Mouse (Mus musculus) lung, postnatal 4 days (tissue): ENCODE data around the gene Fam69a.
"Not testable (repeated sequence)": the region's sequence is repeated elsewhere in the genome, so short reads cannot be mapped to it uniquely, and the experiment has no call there.

Experiments
- DNase-seq, 2 experiments: peaks; one replicate each; pipeline ENCODE4 v3.0.0; 2021

Gene Fam69a

DNA sequence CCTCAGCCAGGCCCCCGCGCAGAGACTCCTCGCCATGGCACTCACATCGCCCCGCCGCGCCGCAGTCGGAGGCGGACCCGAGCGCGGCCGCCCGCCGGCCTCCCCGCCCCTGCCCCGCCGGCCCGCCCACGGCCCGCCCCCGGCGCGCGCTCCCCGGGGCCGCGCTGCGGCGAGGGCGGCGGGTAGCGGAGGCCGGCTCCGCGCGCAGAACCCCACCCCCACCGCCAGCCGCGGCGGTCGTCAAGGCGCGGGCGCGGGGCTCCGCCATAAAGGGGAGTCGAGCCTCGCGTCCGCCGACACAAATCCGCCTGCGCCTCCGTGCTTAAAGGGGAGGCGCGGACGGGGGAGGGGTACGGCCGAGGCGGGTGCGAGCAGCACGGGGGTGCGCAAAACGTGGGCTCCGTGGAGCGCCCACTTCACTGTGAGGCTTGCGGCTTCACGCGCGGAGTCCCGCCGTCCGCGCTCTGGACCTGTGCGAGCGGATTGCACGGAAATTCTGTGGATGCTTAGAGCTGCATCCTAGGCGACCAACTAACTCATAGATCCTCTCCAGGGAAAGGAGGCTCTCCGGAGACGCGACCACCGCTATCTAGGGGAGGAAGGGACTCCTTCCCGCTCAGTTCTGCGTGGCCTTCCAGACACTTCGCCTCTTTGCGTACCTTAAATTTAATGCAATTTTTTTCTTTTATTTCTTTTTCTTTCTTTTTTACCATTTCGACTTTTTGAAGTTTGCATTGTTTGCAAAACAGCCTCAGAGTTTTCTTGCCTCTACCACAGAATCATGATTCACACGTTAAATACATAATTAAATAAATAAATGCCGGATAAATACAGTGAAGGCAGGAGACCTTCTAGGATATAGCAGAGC lies at the start of gene Fam69a:
Gene Fam69a (minus strand): TSS at position 119 of the 868 bp plus-strand sequence.
- peak; percentile 89 to 93 for DNase-seq

DNA sequence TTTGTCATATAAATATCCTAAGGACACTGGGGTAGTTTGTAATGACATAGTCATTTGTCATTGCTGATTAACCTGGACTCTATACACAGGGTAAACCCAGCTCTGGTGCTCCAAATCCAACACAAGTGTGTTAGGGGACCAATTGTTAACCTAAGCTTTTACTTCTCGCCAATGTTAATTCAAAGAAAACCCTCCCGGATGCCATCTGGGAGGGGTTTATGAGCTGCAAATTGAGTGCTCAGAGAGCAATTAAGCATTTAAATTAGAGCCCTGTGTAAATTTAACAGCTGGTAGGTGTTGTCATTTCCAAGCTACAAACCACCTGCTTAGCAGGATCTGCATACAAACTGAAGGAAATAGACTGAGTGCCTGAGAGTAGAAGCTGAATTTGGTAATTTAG lies 48.6 kb upstream of the Fam69a start:
- no peak for DNase-seq

DNA sequence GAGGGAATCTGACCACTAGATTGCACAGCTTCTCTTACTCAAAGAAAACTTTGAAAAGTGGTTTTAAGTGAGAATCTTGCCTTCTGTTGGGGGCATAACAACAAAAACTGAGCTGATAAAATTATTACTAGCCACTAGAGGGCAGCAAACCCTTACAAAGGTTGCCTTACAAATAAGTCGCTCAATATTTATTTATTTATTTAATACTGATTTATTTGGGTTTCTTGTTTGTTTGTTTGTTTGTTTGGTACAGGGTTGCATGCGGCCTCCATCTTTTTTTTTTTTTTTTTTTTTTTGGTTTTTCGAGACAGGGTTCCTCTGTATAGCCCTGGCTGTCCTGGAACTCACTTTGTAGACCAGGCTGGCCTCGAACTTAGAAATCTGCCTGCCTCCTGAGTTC lies 47.3 kb upstream of the Fam69a start:
- peak in 1 of 2 experiments; percentile 13 for DNase-seq

DNA sequence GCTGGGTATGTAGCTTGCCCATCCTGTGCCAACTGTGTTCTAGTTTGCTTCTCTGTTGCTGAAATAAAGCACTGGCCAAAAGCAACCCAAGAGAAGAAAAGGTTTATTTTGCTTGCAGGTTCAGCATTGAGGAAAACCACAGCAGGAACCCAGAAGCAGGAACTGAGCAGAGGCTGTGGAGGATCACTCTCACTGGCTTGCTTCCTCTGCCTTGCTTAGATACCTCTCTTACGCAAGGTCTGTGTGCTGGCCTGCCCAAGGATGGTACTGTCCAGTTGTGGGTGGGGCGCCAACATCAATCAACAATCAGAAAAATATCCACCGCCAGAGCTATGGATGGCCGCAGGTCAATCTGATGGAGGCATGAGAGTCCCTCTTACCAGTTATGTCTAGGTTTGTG lies 44.4 kb upstream of the Fam69a start:
- DNase-seq = peak in 1 of 2 experiments; percentile 5

DNA sequence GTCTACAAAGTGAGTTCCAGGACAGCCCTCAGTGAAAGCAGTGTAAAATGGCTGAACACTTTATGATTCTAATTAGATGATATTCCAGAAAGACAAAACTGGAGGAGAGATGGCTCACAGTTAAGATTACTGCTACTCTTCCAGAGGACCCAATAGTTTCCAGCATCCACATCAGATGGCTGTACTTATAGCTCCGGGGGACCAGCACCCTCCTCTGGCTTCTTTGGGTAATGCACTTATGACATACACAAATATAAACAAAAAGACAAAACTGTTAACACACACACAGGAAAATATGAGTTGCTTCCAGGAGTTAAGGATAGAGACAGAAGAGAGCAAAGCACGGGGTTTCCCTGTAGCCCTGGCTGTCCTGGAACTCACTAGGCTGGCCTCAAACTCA lies 43.1 kb upstream of the Fam69a start:
- peak in 1 of 2 experiments; percentile 14 for DNase-seq

DNA sequence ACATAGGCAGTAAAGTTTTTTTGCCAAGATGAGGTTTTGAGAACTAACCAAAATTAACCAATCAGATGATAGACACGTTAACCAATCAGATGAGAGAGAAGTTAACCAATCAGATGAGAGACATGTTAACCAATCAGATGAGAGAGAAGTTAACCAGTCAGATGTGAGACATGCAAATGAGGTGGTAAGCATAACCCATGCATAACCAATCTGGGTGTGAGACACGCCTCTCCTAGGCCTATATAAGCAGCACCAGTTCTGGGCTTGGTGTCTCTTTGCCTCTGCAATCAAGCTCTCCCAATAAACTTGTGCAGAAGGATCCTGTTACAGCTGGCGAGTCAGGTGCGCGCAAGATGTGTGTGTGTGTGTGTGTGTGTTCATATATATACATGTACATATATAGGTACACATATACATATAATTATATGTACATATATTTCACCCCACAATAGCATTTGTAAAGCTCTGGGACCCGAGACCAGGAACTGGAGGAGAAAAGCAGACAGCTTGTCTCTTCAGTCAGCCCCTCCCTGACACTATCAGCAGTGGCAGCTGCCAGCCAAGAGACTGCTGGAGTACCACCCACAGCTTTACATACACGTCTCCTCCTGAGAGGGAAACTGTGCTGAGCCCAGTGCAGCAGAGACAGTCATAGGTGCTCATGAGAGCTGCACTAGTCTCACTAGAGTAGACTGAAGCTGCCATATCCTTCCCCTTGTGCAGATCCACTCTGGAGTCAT lies 42.1 kb upstream of the Fam69a start:
- not testable (repeated sequence) for DNase-seq

DNA sequence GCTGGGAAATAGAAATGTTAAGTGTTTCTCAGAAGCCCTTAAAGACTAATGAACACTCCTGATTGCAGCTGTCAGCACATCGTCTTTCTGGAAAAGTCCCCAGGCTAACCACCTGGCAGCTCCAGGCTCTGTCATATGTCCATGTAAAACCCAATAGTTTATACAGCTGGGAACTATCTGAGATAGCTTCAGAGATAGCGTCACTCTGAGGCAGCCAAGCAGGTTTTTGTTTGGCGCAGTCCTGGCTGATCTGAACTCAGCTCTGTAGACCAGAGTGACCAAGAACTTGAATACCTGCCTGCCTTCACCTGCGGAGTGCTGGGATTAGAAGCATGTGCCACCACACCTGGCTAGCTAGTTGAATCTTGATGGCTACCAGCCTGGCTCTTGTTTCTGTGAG lies 41.3 kb upstream of the Fam69a start:
- no peak for DNase-seq

DNA sequence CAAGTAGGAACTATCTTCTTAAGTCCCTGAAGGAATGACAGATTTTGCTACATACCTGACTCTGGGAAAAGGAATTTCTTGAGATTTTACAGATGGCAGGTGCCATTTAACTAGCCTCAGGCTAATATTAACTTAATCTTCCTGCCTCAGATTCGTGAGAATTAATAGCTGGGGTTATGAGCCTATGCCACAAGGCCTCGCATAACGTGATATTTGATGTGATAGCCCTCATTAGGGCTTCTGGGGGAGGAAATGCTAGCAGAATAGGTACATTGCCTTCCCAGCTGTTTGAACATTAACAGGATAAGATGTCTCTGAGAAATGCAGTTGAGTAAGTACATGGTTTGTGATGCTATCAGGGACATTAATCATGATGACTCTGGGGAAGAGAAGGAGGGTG lies 34.5 kb upstream of the Fam69a start:
- DNase-seq = no peak

DNA sequence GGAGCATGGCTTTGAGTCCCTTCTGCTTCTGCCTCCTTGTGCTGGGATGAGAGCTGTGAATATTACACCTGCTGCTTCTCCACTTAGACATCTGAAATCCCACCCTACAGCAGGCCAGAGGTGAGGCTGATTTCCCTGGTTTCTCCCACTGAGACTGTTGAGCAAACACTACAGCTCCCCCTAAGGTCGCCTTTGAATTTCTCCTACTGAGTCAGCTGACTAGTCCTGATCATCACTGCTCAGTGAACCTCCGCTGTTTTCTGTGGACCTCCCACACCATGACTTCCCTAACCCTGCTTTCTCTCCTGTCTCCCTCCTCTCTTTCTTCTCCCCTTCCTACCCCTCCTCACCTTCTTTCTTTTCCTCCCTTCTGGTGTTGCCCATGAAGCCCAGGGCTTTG lies 32.5 kb upstream of the Fam69a start:
- no peak for DNase-seq

DNA sequence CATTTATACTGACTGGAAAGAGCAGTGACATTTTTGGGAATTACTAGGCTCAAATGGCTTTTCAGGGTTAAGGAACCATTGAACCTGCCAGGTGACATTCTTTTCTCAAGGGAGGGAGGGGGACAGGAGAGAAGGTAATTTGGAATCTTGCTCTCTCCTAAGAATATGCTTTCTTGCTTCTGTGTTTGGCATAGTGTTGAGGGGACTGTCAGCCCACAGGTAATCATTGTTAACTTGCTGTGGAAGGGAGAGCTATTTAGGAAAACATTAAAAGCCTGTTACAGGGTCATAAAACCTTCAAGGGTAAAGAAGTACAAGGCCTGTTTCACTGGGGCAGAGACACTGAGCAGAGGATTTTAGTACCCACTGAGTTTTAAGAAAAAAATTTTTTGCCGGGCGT lies 30.3 kb upstream of the Fam69a start:
- no peak for DNase-seq

DNA sequence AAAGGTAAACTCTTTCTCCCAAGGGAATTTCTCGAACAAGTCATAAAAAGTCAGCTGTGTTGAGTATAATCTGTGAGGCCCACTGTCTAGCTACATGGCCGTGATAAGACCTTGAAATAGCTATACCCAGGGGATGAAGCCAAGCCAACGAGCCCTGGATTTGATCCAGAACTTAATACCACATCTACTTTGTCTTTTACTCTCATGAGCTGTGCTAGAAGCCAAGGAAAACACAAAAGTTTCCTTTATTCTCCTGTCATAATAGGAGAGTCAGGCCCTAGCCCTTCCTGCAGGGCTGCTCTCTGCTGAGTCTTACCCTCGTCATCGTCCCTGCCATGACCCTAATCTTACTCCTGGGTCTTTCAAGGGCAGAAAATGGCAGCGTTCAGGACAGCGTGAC lies 28.5 kb upstream of the Fam69a start:
- no peak for DNase-seq

DNA sequence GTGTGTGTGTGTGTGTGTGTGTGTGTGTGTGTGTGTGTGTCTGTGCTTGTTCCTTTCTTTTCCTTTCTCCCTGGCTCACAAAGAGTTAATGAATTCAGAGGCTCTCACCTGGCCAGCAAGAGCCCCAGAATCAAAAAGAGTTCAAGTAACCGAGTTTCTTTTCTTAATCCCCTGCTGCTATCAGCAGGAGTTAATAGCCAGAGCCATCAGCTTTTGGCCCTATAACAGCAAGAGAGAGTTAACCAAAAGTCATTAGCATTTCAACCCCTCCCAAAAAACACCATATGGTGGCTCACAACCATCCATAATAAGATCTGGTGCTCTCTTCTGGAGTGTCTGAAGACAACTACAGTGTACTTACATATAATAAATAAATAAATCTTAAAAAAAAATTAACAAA lies 27.3 kb upstream of the Fam69a start:
- DNase-seq = no peak

DNA sequence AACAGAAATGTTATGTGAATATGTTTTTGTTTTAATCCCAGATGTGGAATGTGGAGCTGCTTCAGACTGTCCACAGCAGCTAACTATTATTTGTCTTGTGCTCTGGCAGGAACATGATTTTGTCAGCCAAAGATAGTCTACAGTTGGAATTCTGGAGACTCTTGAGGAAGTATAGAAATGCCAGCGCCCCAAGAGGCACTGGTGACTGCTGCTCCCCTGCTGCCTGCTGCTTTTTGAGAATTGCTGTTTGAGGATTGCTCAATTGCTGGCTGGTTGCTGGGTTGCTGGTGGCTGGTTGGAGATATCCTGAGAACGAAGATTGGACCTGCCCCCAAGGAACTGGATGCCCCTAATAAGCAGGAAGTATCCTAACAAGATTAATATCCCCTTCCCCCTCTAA lies 22.8 kb upstream of the Fam69a start:
- peak in 1 of 2 experiments; percentile 28 for DNase-seq

DNA sequence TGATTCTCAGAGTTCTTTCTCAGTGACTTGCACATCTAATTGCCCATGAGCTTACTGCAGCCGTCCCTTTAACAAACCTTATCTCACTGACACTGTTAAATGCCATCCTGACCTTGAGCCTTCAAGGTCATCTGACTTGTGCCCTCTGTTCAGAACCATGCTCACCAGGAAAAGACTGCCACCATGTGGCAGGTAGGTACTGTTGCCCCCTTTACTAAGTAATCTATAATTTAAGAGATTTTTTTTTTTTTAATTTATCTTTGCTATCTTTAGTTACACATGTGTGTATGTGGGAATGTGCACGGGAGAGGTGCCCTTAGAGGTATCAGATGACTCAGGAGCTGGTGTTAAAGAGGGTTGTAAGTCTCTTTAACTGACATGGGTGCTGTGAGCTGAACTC lies 18.2 kb upstream of the Fam69a start:
- no peak for DNase-seq

DNA sequence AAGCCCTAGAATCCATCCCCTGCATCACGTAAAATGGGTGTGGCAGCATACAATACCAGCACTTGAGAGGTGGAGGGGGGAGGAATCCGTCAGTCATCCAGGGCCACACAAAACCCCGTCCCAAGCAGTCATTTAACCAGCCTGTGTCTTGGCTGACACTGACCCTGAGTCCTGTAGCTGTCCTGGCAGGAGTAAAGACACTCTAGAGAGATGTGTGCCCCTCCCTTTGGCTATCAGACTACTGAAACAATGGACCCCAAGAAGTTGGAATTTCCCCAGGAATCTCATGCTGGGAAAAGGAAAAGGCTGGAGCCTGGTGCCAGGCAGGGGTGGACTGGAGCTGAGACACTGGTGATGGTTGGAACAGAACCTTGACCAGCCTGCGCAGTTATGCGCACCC lies 15.8 kb upstream of the Fam69a start:
- no peak for DNase-seq

DNA sequence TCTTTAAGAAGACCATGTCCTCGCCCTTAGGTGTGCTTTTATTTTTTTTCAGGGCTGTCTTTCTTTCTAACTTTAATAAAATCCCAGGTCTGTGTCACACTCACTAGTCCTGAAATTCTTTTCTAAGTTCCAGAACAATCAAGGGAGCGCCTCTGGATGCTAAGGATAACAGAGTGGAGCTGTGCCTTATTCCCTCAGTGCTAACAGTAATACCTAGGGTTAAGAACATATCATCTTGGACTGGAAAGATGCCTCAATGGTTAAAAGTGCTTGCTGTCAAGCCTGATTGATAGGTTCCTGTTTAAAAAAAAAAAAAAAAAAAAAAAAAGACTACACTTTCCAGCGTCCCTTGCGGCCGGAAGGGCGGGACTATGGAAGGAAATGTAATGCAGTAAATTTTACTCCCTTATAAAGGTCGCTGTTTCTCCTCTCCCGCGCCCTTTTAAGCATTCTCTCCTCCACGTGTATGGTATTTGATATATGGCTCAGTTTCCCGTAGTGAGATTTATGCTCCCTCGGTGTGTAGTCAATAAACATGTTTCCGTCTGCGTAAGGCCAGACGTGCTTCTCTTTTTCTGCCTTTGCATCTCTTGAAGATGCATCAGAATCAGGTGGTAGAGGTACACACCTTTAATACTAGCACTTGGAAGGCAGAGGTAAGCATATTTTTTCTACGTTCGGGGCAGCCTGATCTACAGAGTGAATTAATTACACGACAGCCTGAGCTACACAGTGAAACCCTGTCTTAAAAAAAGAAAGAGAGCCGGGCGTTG lies 14.1 kb upstream of the Fam69a start:
- DNase-seq = peak; percentile 54 to 64

DNA sequence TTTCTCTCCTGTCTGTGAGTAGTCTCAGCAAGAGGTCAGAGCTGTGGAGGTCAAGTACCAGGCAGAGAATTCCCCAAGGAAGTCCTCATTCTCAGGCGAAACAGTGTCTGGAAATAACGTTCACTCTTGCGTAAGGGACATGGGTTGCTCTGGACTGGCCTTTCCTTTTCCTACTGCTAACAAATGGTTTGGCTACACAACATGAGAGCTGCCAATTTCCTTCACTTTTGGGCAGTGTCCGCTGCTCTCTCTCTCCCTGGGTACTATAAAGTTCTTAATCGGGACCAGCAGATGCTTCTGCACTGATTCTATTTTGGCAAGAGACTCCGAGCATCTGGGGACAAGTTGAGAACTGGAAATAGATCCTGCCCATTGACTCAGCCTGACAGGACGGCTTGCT lies 10.8 kb upstream of the Fam69a start:
- no peak for DNase-seq

DNA sequence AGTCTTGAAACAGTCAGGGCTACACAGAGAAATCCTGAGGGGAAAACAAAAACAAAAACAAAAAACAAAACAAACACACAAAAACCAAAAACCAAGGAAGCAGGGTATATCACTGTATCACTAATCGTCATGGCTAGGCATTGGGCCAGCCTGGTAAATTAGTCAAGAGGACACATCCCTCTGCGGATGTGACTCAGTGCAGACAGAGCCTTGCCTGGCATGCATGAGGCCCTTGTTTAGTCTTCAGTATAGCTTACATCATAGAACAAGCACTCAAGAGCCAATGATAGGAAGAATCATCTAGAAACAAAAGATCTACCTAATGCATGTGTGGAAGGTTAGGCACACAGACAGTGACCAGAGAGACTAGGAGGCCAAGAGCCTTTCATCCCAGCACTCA lies 9.1 kb upstream of the Fam69a start:
- DNase-seq = peak in 1 of 2 experiments; percentile 28

DNA sequence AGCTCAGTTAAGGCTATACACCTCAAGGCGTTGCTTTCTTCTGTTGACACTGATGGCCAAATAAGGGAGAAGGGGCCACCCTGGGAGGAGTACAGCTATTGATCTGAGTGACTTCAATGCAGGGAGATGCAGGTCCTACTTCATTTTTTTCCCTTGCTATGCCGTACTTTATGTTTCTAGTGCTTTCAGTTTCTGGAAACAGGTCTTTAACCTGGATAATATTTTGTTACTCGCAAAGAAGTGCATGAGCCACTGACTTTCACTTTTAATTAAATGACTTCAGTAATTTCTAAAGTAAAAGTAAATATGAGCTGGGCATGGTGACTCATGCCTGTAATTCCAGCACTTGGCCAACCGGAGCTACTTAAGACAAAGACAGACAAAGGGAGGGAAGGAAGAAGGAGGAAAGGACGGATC lies 958 bp upstream of the Fam69a start:
- DNase-seq = peak in 1 of 2 experiments; percentile 26

DNA sequence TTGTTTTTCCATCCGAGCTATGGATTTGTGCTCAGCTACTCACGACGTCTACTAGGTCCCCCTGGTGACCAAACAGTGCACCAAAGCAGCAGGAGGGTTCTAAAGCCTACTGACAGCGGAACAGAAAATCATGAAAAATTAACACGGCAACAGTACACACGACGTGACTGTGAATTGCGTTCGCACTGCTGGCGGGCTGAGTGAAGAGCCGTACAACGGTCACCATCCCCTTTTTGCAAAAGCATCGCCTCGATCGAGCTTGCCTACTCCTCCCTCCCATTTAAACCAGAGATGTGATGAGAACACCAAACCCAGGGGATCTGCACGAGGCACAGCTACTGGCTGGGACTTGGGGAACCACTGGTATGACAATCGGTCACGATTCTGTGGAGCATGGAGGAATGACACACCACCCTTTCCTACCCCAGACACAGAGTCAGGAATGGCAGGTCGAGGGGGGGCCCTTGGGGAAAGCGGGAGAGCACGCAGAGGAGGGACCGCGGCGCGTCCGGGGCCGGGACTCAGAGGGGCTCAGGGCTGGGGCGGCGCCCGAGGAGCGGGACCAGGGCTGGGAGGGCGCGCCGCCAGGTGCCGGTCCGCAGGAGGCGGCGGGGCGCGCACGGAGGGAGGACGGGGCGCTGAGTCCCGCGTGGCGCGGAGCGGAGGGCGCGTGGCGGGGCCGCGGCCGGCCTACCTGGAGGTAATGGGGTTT lies 474 bp downstream of the Fam69a start:
- peak; percentile 66 to 74 for DNase-seq

DNA sequence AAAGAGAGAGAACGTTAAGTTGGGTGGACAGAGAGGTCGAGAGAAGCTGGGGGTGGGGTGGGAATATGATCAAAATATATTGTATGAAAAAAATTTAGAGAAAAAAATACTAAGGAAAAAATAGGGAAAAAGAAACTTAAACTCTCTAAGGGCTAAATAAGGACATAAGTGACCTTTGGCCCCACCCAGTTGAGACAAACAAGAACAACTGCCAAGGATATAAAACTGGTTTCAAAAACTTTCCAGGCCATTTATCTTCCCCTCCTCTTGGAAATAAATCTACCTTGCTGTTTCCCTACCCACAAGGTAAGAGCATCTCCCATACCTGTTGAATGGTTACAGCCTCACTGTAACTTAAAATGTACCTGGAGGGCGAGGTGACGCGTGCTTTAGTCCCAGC lies 2.9 kb downstream of the Fam69a start:
- DNase-seq = no peak

DNA sequence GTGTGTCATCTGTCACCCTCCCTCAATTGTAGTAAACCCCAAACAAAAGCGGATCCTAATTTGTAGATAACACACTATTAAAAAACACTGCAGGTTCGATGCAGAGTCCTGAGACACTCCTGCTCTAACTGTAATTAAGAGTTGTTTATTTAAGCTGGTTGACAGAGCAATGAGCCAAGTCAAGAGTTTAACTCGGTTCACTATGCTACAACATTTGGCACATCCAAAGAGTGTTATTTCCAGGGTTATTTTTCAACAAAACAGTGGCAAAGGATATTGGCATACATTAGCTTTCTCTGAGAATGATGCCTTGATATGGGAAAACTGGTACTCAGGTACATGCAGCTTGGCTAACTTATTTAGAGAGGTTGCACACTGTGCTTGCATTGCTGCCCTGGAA lies 4.9 kb downstream of the Fam69a start:
- DNase-seq = no peak

DNA sequence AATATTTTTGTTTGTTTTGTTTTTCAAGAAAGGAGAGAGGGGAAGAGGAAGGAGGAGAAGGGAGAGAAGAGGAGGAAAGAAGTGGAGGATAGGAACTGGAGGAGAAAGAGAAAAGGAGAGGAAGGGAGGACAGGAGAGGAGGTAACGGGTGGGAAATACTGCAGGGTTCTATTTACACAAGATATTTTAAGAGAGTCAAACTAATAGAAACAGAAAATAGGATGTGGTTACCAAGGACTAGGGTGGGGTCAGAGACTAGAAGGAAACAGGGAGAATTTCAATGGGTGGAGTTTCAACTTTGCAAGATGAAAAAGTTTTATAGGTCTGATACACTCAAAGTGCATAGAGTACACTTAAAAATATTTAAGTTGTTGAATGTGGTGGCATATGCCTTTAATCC lies 7.0 kb downstream of the Fam69a start:
- DNase-seq = no peak
